Mouse (Mus musculus): Measurements from ENCODE around the gene Tmprss6.

- TF ChIP-seq CTCF (IDR thresholded peaks at IDR 0.05; ENCODE audit: insufficient read depth, low read depth, low read length): no peak
- no peak for TF ChIP-seq POLR2A (IDR thresholded peaks at IDR 0.05; ENCODE audit: insufficient read depth, low read depth, low read length)
Measured at GRCm38 (mm10) chr15:78447121-78447520, 21.3 kb downstream of the Tmprss6 start.

Measured in olfactory bulb, adult 2 months (tissue).